Mouse (Mus musculus) midbrain, embryonic 11.5 days (tissue): ENCODE results near the gene Gm8879. TPM values are rescaled to one million over a fixed set of nuclear protein-coding genes. Genes with fewer than 3 reads are reported as not detected.
A peak's percentile ranks its signal among the peaks of the same experiment; 100 is the strongest.
"Not testable (repeated sequence)": the region's sequence is repeated elsewhere in the genome, so short reads cannot be mapped to it uniquely, and the experiment has no call there.

Experiments used
- ATAC-seq: fragments of 200-750 bp; cut with Nextera tagmentation; 2 replicates; pipeline ENCODE4 v1.8.0; 2017; ENCODE audit warnings: moderate TSS enrichment, moderate library complexity; ENCODE audit not compliant: low FRiP score
- DNase-seq: peaks from one replicate; pipeline ENCODE4 v3.0.0; 2015; ENCODE audit warnings: low spot score; ENCODE audit errors: missing footprints
- H3K27ac ChIP-seq: fragments of 300-500 bp; sonication (generic); 2 replicates; pipeline ENCODE4 v1.5.1; 2014; ENCODE audit warnings: low read depth, low read length
- H3K27me3 ChIP-seq: fragments of 300-500 bp; sonication (generic); 2 replicates; pipeline ENCODE4 v1.6.1; 2014; ENCODE audit warnings: mild to moderate bottlenecking, low read length, moderate library complexity, mixed read lengths; ENCODE audit not compliant: control insufficient read depth, insufficient read depth
- H3K36me3 ChIP-seq: fragments of 300-500 bp; sonication (generic); 2 replicates; pipeline ENCODE4 v1.6.1; 2014; ENCODE audit warnings: mild to moderate bottlenecking, low read length, moderate library complexity, mixed read lengths; ENCODE audit not compliant: control insufficient read depth, insufficient read depth
- H3K4me1 ChIP-seq: fragments of 300-500 bp; sonication (generic); 2 replicates; pipeline ENCODE4 v1.6.1; 2014; ENCODE audit warnings: low read length; ENCODE audit not compliant: control insufficient read depth, insufficient read depth
- H3K4me2 ChIP-seq: fragments of 300-500 bp; sonication (generic); 2 replicates; pipeline ENCODE4 v1.6.1; 2014; ENCODE audit warnings: mild to moderate bottlenecking, moderate library complexity
- H3K4me3 ChIP-seq: fragments of 300-500 bp; sonication (generic); 2 replicates; pipeline ENCODE4 v1.5.1; 2014; ENCODE audit warnings: low read depth, low read length
- H3K9ac ChIP-seq: fragments of 300-500 bp; sonication (generic); 2 replicates; pipeline ENCODE4 v1.6.1; 2014; ENCODE audit warnings: low read length
- H3K9me3 ChIP-seq: fragments of 300-500 bp; sonication (generic); 2 replicates; pipeline ENCODE4 v1.6.1; 2016; ENCODE audit warnings: low read length; ENCODE audit not compliant: control insufficient read depth
- WGBS: fragments of 180-500 bp; shearing (Covaris S2); extraction: QIAGEN DNeasy Blood & Tissue Kit; methylation state at CpG from one replicate; pipeline ENCODE4 v1.1.7; 2014; 5-methylcytosine and 5-hydroxymethylcytosine counted together
- polyA plus RNA-seq: library from polyadenylated mRNA; unstranded; fragments of >200 nt; fragmentation: Nextera tagmentation; extraction: Ambion mirVana; gene quantifications from 2 replicates; pipeline ENCODE4 v1.2.1, GENCODE M21; 2014

The Gm8879 gene
- polyA plus RNA-seq, result not detected in 2 replicates

DNA sequence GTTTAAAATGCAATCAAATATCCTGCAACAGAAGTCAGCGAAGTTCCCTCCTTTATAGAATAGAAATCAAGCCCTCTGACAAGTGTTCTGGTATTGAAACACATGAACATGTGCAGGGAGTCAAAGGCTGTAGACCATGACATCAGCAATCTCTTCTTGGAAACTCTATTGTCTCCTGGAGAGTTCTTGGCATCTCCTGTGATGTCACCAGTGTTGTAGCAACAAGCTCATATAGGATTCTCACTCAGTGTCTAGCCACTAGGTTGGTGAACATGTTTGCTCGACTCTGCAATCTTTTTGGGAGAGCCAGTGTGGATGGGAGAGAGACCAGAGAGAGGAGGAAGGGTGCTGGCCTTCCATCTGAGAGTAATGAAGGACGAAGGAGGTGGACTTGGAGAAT, at the start of gene Gm8879:
Gene Gm8879, plus strand, starts transcription at position 301 of the 400 bp plus-strand sequence.
- no CpG with 5 or more reads among the region's 3 CpGs for WGBS
- H3K4me3 ChIP-seq, H3K36me3 ChIP-seq, H3K9me3 ChIP-seq, H3K27ac ChIP-seq, H3K4me1 ChIP-seq, H3K27me3 ChIP-seq, H3K4me2 ChIP-seq, ATAC-seq, H3K9ac ChIP-seq, DNase-seq: not testable (repeated sequence)

DNA sequence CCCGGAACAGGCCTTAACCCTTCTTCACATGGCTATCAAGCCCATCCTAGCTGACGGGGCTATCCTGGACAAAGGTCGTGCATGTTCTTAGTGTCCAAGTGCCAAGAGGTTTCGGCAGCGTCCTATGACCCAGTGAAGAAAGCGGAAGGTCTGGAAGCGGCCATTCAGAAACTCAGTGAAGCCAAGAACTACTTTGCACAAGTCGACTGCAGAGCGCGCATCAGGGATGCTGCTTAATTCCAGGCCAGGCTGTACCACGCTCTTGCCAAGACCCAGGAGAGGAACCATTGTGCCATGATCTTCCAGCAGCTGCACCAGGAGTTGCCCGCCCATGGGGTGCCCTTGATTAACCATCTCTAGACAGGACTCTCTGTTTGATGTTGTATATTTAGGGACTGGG, 10.6 kb downstream of the Gm8879 start:
- H3K27me3 ChIP-seq, H3K27ac ChIP-seq, H3K4me3 ChIP-seq, H3K4me2 ChIP-seq, ATAC-seq, H3K4me1 ChIP-seq, H3K9me3 ChIP-seq, H3K9ac ChIP-seq, H3K36me3 ChIP-seq: not testable (repeated sequence)
- DNase-seq, result peak; percentile 67
- WGBS, result 89% methylated on average over 12 of the region's 12 CpGs

Other genes starting within 250 kb of the Gm8879 start
- gene Gm8871, start 179.8 kb upstream of the Gm8879 start, polyA plus RNA-seq, result not detected in 2 replicates
- gene Gm8857, start 179.8 kb upstream of the Gm8879 start, polyA plus RNA-seq, result not detected in 2 replicates
- gene Gm5861, start 55.4 kb downstream of the Gm8879 start, polyA plus RNA-seq, result not detected in 2 replicates
- not detected in 2 replicates for gene Gm8890, start 128.4 kb downstream of the Gm8879 start, polyA plus RNA-seq
- not detected in 2 replicates for gene Speer1, start 213.9 kb downstream of the Gm8879 start, polyA plus RNA-seq